Mouse (Mus musculus) left cerebral cortex, postnatal 25 days (tissue): ENCODE results near the gene Dcun1d4. TPM values are rescaled to one million over a fixed set of nuclear protein-coding genes. Genes with fewer than 3 reads are reported as not detected.
"Not testable (repeated sequence)": the region's sequence is repeated elsewhere in the genome, so short reads cannot be mapped to it uniquely, and the experiment has no call there.

ENCODE experiments used
- DNase-seq, 2 experiments: peaks; one replicate each; pipeline ENCODE4 v3.0.0; 2022; ENCODE audit warnings: low spot score in 2 of 2, mixed read lengths in 1 of 2
- intact Hi-C: fragments of 180-260 bp; cut with DNase I; formaldehyde crosslinking; loops from one replicate; pipeline ENCODE4 v1.15.1; 2025
- total RNA-seq, 2 experiments: library from RNA; stranded (reverse); gene quantifications; 2 replicates each; pipeline ENCODE4 v1.2.3; 2021

Gene Dcun1d4
- total RNA-seq, result 100 to 1,000 TPM; 118 to 122 TPM

- intact Hi-C loops, result no loop called here
Observed at GRCm38 (mm10) chr5:73480700-73481099, at the start of gene Dcun1d4. Dcun1d4 (plus strand) TSS chr5:73481000.

GRCm38 (mm10) chr5:73431581-73431980 is 49.2 kb upstream of the Dcun1d4 start:
- intact Hi-C loops, result loop anchor here (1.0 kb wide), 1 partner anchor 206 kb away; no protein-coding TSS in a partner anchor
- peak; percentile 88 to 93 for DNase-seq

More at GRCm38 (mm10) chr5:73480700-73481099, at the start of gene Dcun1d4:
- DNase-seq, result no peak

GRCm38 (mm10) chr5:73432805-73433204 is 48.0 kb upstream of the Dcun1d4 start:
- no peak for DNase-seq
- intact Hi-C loops, result loop anchor here (2.0 kb wide), 1 partner anchor 104 kb away; no protein-coding TSS in a partner anchor

- no peak for DNase-seq
- intact Hi-C loops, result no loop called here
Observed at GRCm38 (mm10) chr5:73434764-73435163, 46.0 kb upstream of the Dcun1d4 start.

GRCm38 (mm10) chr5:73442176-73442575 is 38.6 kb upstream of the Dcun1d4 start:
- DNase-seq, result no peak
- intact Hi-C loops, result no loop called here

- intact Hi-C loops, result no loop called here
Observed at GRCm38 (mm10) chr5:73450276-73450675, 30.5 kb upstream of the Dcun1d4 start.

GRCm38 (mm10) chr5:73454502-73455306 is 26.1 kb upstream of the Dcun1d4 start:
- DNase-seq, result no peak

More at GRCm38 (mm10) chr5:73450276-73450675, 30.5 kb upstream of the Dcun1d4 start:
- DNase-seq, result peak in 1 of 2 experiments; percentile 71

GRCm38 (mm10) chr5:73455307-73455687 is 25.5 kb upstream of the Dcun1d4 start:
- intact Hi-C loops, result no loop called here
- no peak for DNase-seq

More at GRCm38 (mm10) chr5:73454502-73455306, 26.1 kb upstream of the Dcun1d4 start:
- intact Hi-C loops, result no loop called here

GRCm38 (mm10) chr5:73468462-73469433 is 12.1 kb upstream of the Dcun1d4 start:
- intact Hi-C loops, result no loop called here
- DNase-seq, result no peak

GRCm38 (mm10) chr5:73474412-73475405 is 6.1 kb upstream of the Dcun1d4 start:
- intact Hi-C loops, result no loop called here
- DNase-seq, result no peak

GRCm38 (mm10) chr5:73481401-73481800 is 601 bp downstream of the Dcun1d4 start:
- intact Hi-C loops, result no loop called here
- no peak for DNase-seq

- intact Hi-C loops, result not testable (repeated sequence)
Observed at GRCm38 (mm10) chr5:73482381-73482780, 1.6 kb downstream of the Dcun1d4 start.

GRCm38 (mm10) chr5:73484016-73484615 is 3.3 kb downstream of the Dcun1d4 start:
- no peak for DNase-seq
- intact Hi-C loops, result no loop called here

More at GRCm38 (mm10) chr5:73482381-73482780, 1.6 kb downstream of the Dcun1d4 start:
- not testable (repeated sequence) for DNase-seq

- DNase-seq, result no peak
- intact Hi-C loops, result no loop called here
Observed at GRCm38 (mm10) chr5:73486451-73486850, 5.7 kb downstream of the Dcun1d4 start.

GRCm38 (mm10) chr5:73489915-73490314 is 9.1 kb downstream of the Dcun1d4 start:
- no peak for DNase-seq
- intact Hi-C loops, result loop anchor here (5.0 kb wide), 2 partner anchors 47 to 147 kb away; no protein-coding TSS in a partner anchor

GRCm38 (mm10) chr5:73490596-73491073 is 9.8 kb downstream of the Dcun1d4 start:
- intact Hi-C loops, result loop anchor here (5.0 kb wide), 2 partner anchors 47 to 147 kb away; no protein-coding TSS in a partner anchor
- DNase-seq, result peak; percentile 100

GRCm38 (mm10) chr5:73491074-73491836 is 10.5 kb downstream of the Dcun1d4 start:
- DNase-seq, result no peak
- intact Hi-C loops, result loop anchor here (5.0 kb wide), 2 partner anchors 46 to 146 kb away; no protein-coding TSS in a partner anchor
